Mouse (Mus musculus) ES-E14 (cell line): Measurements from ENCODE around the gene Prickle3. TPM values are rescaled to one million over a fixed set of nuclear protein-coding genes. Genes with fewer than 3 reads are reported as not detected.

Source experiments
- DNase-seq: peaks from one replicate; pipeline ENCODE4 v3.0.0-alpha.2; 2013; ENCODE audit warnings: low read depth, low spot score
- H3K27ac ChIP-seq: 2 replicates; pipeline ENCODE4 v1.5.1; 2012; ENCODE audit warnings: low read depth, mild to moderate bottlenecking, low read length, moderate library complexity, mixed read lengths; ENCODE audit not compliant: poor library complexity, insufficient read depth, severe bottlenecking
- H3K36me3 ChIP-seq: 2 replicates; pipeline ENCODE4 v1.6.1; 2012; ENCODE audit warnings: mild to moderate bottlenecking, low read length, moderate library complexity, mixed read lengths; ENCODE audit not compliant: control insufficient read depth, poor library complexity, insufficient read depth, severe bottlenecking
- H3K4me1 ChIP-seq, 2 experiments: fragments of 150-350 bp in 1 of 2; sonication (generic) in 1 of 2; 2 replicates each; pipeline ENCODE4 v1.6.1; 2012; ENCODE audit warnings: low read length in 2 of 2, mild to moderate bottlenecking in 1 of 2, mixed read lengths in 1 of 2; ENCODE audit not compliant: control insufficient read depth in 2 of 2, insufficient read depth in 2 of 2, poor library complexity in 1 of 2
- H3K4me3 ChIP-seq, 2 experiments: fragments of 150-350 bp in 1 of 2; sonication (generic) in 1 of 2; 2 replicates each; pipeline ENCODE4 v1.5.1; 2012; ENCODE audit warnings: low read length in 2 of 2, low read depth in 1 of 2, mild to moderate bottlenecking in 1 of 2, mixed read lengths in 1 of 2; ENCODE audit not compliant: insufficient read depth in 1 of 2, poor library complexity in 1 of 2, severe bottlenecking in 1 of 2
- H3K9ac ChIP-seq: 2 replicates; pipeline ENCODE4 v1.6.1; 2012; ENCODE audit warnings: low read depth, mild to moderate bottlenecking, low read length, mixed read lengths; ENCODE audit not compliant: poor library complexity, insufficient read depth, severe bottlenecking
- H3K9me3 ChIP-seq: fragments of 150-350 bp; sonication (generic); 2 replicates; pipeline ENCODE4 v1.6.1; 2012; ENCODE audit warnings: low read depth, mild to moderate bottlenecking, low read length; ENCODE audit not compliant: control insufficient read depth, insufficient read depth
- CHD2 ChIP-seq: IDR thresholded peaks from 2 replicates; pipeline ENCODE4 v1.6.1; 2014; ENCODE audit warnings: mild to moderate bottlenecking, low read depth, low read length, inconsistent platforms
- HCFC1 ChIP-seq: IDR thresholded peaks from 2 replicates; pipeline ENCODE4 v1.6.1; 2012; ENCODE audit warnings: low read length, inconsistent platforms, borderline replicate concordance; ENCODE audit not compliant: insufficient read depth
- MAFK ChIP-seq: IDR thresholded peaks from 2 replicates; pipeline ENCODE4 v1.6.1; 2014; ENCODE audit warnings: mild to moderate bottlenecking, low read depth, low read length, inconsistent platforms; ENCODE audit not compliant: insufficient read depth
- ZC3H11A ChIP-seq: IDR thresholded peaks from 2 replicates; pipeline ENCODE4 v1.6.1; 2012; ENCODE audit warnings: low read depth, mild to moderate bottlenecking, inconsistent platforms, low read length, borderline replicate concordance
- ZNF384 ChIP-seq: IDR thresholded peaks from 2 replicates; pipeline ENCODE4 v1.6.1; 2012; ENCODE audit warnings: low read depth, low read length, inconsistent platforms
- in situ Hi-C, 2 experiments: fragments of 600-800 bp; cut with MboI; formaldehyde crosslinking; loops; one replicate each; pipeline ENCODE4 v1.15.1; 2025; ENCODE audit warnings: low sequenced_read_pairs in 2 of 2, inconsistent platforms in 1 of 2; ENCODE audit not compliant: unreplicated experiment in 2 of 2
- total RNA-seq: library from RNA; depleted of rRNA; stranded (reverse); fragments of 300-350 nt; gene quantifications from 2 replicates; pipeline ENCODE4 v1.2.3, GENCODE M21; 2012

Prickle3 gene
- total RNA-seq, 1 experiment, result 1.5 TPM

- Histone ChIP-seq H3K36me3 (peaks cover 8% of the 10 kb centered on the region), H3K27ac (peak overlapping the region; percentile 85), H3K9ac (peak overlapping the region; percentile 70), H3K9me3 (no peaks in the 10 kb centered on the region), H3K4me1 (peaks cover 0 to 3% of the 10 kb centered on the region in 2 experiments; a peak in 1 of 4 replicates), H3K4me3 (peak overlapping the region; percentile 60 to 67; a peak in 3 of 4 replicates)
- DNase-seq, result peak; percentile 40
- in situ Hi-C loops, result no loop called here
- no peak for TF ChIP-seq HCFC1
These were observed 16.7 kb downstream of the Prickle3 start for GRCm38 (mm10) chrX:7673578-7674281.

GRCm38 (mm10) chrX:7674284-7675000 is 17.4 kb downstream of the Prickle3 start:
- peak overlapping the region; percentile 60 to 67 for H3K4me3 ChIP-seq
- in situ Hi-C loops, result no loop called here
- no peaks in the 10 kb centered on the region for H3K9me3 ChIP-seq
- peaks cover 0 to 3% of the 10 kb centered on the region in 2 experiments; a peak in 1 of 4 replicates for H3K4me1 ChIP-seq
- DNase-seq, result peak; percentile 40
- peak overlapping the region; percentile 70 for H3K9ac ChIP-seq
- H3K27ac ChIP-seq, result peak overlapping the region; percentile 85
- H3K36me3 ChIP-seq, result peaks cover under 1% of the 10 kb centered on the region; the same call in 1 of the 2 replicates
- TF ChIP-seq HCFC1 (no peak), CHD2 (no peak), ZC3H11A (no peak), MAFK (no peak), ZNF384 (no peak)

GRCm38 (mm10) chrX:7675001-7675380 is 17.9 kb downstream of the Prickle3 start:
- Histone ChIP-seq H3K27ac (peak overlapping the region; percentile 85), H3K36me3 (no peaks in the 10 kb centered on the region), H3K9me3 (no peaks in the 10 kb centered on the region), H3K4me1 (peaks cover 0 to 3% of the 10 kb centered on the region in 2 experiments; a peak in 1 of 4 replicates), H3K4me3 (peak overlapping the region; percentile 60 to 67), H3K9ac (peak overlapping the region; percentile 70)
- in situ Hi-C loops, result loop anchor here in 1 of 2 experiments (25.0 kb wide), 1 partner anchor 213 kb away; no protein-coding TSS in a partner anchor
- DNase-seq, result no peak
- TF ChIP-seq MAFK (no peak), ZC3H11A (no peak), ZNF384 (no peak), HCFC1 (no peak), CHD2 (no peak)

GRCm38 (mm10) chrX:7678986-7679385 is 21.9 kb downstream of the Prickle3 start:
- no peak overlapping the region for H3K4me3 ChIP-seq
- H3K9ac ChIP-seq, result no peak overlapping the region
- TF ChIP-seq HCFC1 (no peak), ZNF384 (no peak), MAFK (no peak), CHD2 (no peak), ZC3H11A (no peak)
- H3K4me1 ChIP-seq, result 0 out of 4 replicates have a peak, but pooled peaks cover 0 to 2% of the 10 kb centered on the region in 2 experiments
- H3K9me3 ChIP-seq, result no peaks in the 10 kb centered on the region
- DNase-seq, result no peak
- no peak overlapping the region for H3K27ac ChIP-seq
- in situ Hi-C loops, result loop anchor here in 1 of 2 experiments (25.0 kb wide), 1 partner anchor 217 kb away; no protein-coding TSS in a partner anchor
- H3K36me3 ChIP-seq, result no peaks in the 10 kb centered on the region
